Mouse (Mus musculus) retina, embryonic 14.5 days (tissue): ENCODE measurements around the gene Arhgap42.

Source experiments
- DNase-seq: peaks from one replicate; pipeline ENCODE4 v3.0.0-alpha.2; 2015; ENCODE audit warnings: low spot score

The Arhgap42 gene

DNA sequence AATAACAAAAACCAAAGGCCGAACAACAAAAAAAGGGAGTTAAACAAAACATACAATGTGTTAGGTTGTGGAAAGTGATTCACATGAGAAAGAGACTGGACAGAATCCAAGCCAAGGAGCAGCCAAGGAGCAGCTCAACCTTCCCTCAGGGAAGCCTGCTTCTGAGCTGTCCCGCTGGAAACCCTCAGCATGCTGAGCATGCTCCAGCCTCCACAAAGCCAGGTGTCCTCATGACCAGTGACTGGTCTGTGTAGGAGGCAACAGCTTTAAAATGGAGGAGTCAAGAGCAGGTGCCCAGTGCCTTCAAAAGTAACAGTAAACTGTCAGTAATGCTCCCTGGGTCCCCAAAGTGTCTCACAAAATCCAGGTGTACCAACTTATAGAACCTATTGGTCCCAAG is 28.4 kb downstream of the Arhgap42 start:
- DNase-seq = no peak

- no peak for DNase-seq
Observed at GRCm38 (mm10) chr9:9208205-9208604, 30.7 kb downstream of the Arhgap42 start.

DNA sequence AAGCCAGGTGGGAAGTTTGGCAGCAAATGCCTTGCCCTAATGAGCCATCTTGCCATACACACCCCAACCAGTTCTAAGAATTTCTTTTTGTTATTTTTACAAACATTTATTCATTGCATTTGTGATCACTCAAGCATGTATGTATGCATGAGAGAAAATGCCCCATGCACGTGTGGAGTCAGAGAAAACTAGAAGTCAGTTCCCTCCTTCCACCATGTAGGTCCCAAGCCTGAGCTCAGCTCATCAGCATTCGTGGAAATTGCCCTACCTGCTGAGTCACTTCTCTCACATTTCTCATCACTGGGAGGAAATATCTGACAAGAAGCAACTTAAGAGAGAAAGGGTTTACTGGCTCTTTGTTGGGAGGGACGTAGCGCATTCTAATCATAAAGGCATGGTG is 31.6 kb downstream of the Arhgap42 start:
- no peak for DNase-seq

GRCm38 (mm10) chr9:9200827-9201388 is 38.0 kb downstream of the Arhgap42 start:
- no peak for DNase-seq

GRCm38 (mm10) chr9:9199170-9199841 is 39.6 kb downstream of the Arhgap42 start:
- DNase-seq = peak; percentile 5

GRCm38 (mm10) chr9:9198645-9199044 is 40.3 kb downstream of the Arhgap42 start:
- DNase-seq = peak; percentile 3

- no peak for DNase-seq
Observed at GRCm38 (mm10) chr9:9196046-9196445, 42.9 kb downstream of the Arhgap42 start.

- peak; percentile 14 for DNase-seq
Observed at GRCm38 (mm10) chr9:9194496-9194895, 44.4 kb downstream of the Arhgap42 start.

GRCm38 (mm10) chr9:9192716-9193115 is 46.2 kb downstream of the Arhgap42 start:
- no peak for DNase-seq

GRCm38 (mm10) chr9:9190835-9191234 is 48.1 kb downstream of the Arhgap42 start:
- no peak for DNase-seq

- DNase-seq = no peak
Observed at GRCm38 (mm10) chr9:9188167-9188566, 50.7 kb downstream of the Arhgap42 start.

DNA sequence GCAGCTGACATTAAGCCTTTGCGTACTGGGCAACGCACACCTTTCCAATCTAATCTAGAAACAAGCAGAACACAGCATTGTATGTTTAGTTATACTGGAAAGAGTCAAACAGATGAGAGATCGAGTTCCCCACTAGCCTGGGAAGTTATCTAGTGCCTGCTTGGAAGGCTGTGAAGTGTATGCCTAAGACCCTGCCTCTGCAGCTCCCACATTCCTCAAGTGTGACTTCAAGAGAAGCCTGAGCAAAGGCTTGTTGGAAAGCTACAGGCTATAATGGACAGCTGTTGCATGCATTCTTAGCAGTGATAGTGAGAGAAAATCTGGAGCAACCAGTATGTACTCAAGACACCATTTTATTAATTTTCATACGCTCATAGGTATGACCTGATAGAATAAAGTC is 61.2 kb downstream of the Arhgap42 start:
- DNase-seq = no peak

GRCm38 (mm10) chr9:9174924-9175323 is 64.0 kb downstream of the Arhgap42 start:
- DNase-seq = no peak

DNA sequence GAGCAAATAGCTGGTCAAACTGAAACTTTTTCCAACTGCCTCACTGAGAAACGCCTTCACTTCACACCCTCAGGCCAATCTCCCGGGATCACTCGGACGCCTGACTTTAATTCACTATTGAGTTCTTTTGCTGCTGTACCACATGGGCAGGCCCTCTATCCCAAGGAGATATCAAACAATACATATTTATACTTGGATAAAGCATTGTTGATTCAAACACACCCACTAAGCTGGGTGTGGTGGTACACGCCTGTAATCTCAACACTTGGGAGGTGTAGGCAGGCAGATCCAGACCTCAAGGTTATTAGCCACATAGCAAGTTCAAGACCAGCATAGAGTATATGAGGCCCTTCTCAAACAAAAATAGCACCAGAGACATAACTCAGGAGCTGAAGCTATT is 64.7 kb downstream of the Arhgap42 start:
- no peak for DNase-seq

DNA sequence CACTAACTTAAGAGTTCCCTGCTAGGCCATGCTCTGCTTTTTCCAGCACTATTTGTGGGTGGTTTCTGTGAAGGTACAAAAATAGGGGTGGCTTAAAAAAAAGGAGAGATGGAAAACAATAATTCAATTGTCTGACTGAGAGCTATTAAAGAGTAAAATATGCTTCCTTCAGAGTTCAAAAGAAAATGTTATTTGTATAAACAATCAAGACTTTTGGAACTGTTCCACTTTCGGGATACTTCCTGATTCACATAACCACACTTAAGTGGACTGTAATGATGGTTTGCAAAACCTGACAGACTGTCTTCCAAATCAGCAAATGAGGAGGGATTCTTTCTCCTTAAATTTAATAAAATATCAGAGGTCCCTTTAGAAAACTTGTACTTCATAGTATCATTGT is 65.8 kb downstream of the Arhgap42 start:
- DNase-seq = no peak

- DNase-seq = no peak
Observed at GRCm38 (mm10) chr9:9171146-9171816, 67.6 kb downstream of the Arhgap42 start.

DNA sequence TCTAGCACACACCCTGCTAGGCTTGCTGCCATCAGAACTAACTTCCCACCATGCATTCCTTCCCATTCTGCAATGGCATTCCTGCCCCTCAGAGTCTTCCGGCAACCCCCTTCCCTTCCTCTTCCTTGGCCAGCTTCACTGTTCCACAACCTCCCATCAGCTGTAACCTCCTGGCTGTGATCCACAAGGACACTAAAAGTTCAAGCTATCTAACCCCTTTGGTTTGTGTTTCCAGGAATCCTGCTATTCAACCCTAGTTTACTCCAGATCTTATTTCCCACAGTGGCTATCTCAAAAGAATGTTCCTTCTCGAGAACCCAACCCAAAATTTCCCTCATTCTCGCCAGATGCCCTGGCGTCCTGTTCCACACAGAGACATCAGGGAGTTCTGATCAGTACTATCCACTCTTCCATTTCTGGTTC is 73.2 kb downstream of the Arhgap42 start:
- DNase-seq = no peak

DNA sequence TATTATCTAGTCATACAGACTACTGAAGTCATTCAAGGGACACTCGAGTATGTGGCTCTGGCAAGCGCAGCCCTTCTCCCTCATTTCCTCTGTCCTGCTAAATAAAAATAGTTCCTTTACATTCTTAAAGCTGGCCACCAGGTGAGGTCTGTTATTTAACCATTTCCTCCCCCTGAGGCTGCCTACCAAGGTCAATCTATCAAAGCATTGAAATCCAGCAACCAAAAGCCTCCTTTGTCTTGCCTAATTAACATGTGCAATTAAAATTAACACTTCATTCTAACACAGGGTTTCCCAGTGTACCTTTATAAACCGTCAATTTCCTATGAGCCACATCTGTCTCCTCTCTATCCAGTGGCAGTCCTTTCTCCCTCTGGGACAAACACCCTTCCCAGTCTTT is 78.2 kb downstream of the Arhgap42 start:
- DNase-seq = no peak

DNA sequence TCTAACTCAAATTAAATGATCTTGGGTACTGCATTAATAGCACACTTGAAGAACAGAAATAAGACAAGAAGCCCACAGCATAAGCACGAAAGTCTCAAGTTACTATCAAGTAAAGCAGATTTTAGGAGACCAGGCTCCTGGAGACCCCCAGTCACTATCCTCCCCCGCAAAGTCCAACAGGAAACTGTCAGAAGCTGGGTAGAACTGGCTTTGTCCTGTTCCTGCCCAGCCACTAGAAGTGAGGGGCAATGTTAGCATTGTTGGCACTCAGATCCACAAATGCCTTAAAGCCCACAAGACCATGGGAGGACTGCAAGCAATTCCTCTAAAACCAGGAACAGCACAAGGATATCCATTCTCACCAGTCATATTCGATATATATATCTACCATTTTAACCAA is 80.7 kb downstream of the Arhgap42 start:
- DNase-seq = no peak

- no peak for DNase-seq
Observed at GRCm38 (mm10) chr9:9157425-9157824, 81.5 kb downstream of the Arhgap42 start.

- DNase-seq = no peak
Observed at GRCm38 (mm10) chr9:9154636-9155035, 84.3 kb downstream of the Arhgap42 start.

- DNase-seq = no peak
Observed at GRCm38 (mm10) chr9:9144301-9145121, 94.4 kb downstream of the Arhgap42 start.

GRCm38 (mm10) chr9:9143102-9143501 is 95.8 kb downstream of the Arhgap42 start:
- no peak for DNase-seq
